Mouse (Mus musculus): ENCODE data around the gene Capsl. TPM values are rescaled to one million over a fixed set of nuclear protein-coding genes. Genes with fewer than 3 reads are reported as not detected.

The Capsl gene
- 0.68 and 1.0 TPM in 2 replicates for polyA plus RNA-seq (2015; fragmentation: Nextera tagmentation; extraction: Ambion mirVana)

DNA sequence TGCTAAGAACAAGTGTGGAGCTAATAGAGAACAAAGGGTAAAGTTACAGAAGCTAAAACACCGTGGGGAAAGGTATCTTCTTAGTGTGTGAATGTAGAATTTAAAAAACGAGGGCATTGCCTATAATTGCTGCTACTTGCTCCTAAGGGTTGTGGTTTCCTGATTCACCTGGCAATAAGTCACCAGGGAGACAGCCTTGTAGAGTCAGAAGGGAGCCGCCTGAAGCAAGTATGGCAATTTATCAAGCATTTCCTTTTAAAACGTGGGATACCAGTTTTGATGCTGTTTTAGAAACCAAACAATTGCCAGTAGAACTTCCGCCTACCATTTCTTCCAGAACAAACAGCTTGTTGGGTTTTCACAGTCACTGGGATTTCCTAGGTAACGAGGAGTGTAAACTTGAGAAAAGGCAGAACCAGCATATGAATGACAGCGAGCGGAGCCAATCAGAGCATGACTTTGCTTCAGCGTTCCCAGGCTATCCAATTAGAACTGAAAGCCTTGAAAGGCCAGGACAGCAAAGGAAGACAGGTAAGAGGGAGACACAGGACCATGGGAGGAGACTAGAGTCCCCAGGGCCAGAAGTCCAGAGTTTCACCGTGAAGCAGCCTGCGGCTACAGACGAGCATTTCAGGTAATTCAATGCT is at the start of gene Capsl:
Gene Capsl, plus strand, starts transcription at position 495 of the 647 bp plus-strand sequence.
- Histone ChIP-seq H3K4me2 (ENCODE audit: low read depth, low read length) (peak within 1 kb of the TSS; percentile 13; the same call in 1 of the 2 replicates), H3K9me3 (replicated peaks; ENCODE audit: control insufficient read depth, low read length) (no peaks in the 10 kb centered on the region), H3K4me3 (ENCODE audit: low read depth, low read length) (no peak within 1 kb of the TSS)

DNA sequence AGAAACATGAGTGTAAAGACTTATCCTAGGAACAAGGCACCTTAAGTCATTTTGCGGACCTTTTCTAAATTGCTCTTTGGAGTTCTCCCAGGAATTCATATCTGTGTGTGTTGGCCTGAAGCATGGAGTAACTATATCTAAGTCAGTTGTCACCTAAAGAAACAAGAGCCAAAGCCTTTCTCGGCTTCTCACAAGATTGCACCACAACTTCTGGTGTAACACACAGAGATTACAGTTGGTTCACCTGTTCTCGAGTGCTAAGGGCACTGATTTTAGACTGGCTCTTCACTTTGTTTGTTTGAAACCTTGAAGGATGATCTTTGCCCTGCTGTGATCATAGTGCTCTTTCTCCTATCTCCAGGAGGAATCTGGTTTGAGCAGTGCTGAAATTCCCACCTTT is 26.4 kb upstream of the Capsl start:
- no peaks in the 10 kb centered on the region for H3K27me3 ChIP-seq (ENCODE audit: control insufficient read depth, insufficient read depth, low read depth, low read length)
- no peak overlapping the region for H3K27ac ChIP-seq (ENCODE audit: low read length)
- no peak overlapping the region for H3K4me2 ChIP-seq (ENCODE audit: low read depth, low read length)
- H3K4me3 ChIP-seq (ENCODE audit: low read depth, low read length) = no peak overlapping the region
- 62% methylated on average over 3 of the region's 3 CpGs for WGBS (ENCODE audit: insufficient replicate concordance)
- H3K36me3 ChIP-seq (ENCODE audit: control insufficient read depth, insufficient read depth) = no peaks in the 10 kb centered on the region
- no peaks in the 10 kb centered on the region for H3K9me3 ChIP-seq (replicated peaks; ENCODE audit: control insufficient read depth, low read length)
- no peak overlapping the region for H3K9ac ChIP-seq (ENCODE audit: low read depth, low read length)
- no peak for ATAC-seq (ENCODE audit: low read depth)
- H3K4me1 ChIP-seq (ENCODE audit: control insufficient read depth, low read depth, low read length) = no peaks in the 10 kb centered on the region

More for the DNA sequence above, at the start of gene Capsl:
- no peaks in the 10 kb centered on the region for H3K4me1 ChIP-seq (ENCODE audit: control insufficient read depth, low read depth, low read length)
- no peak within 1 kb of the TSS for H3K9ac ChIP-seq (ENCODE audit: low read depth, low read length)
- no peaks in the 10 kb centered on the region for H3K36me3 ChIP-seq (ENCODE audit: control insufficient read depth, insufficient read depth)
- H3K27me3 ChIP-seq (ENCODE audit: control insufficient read depth, insufficient read depth, low read depth, low read length) = no peaks in the 10 kb centered on the region
- H3K27ac ChIP-seq (ENCODE audit: low read length) = no peak within 1 kb of the TSS
- WGBS (ENCODE audit: insufficient replicate concordance) = 39% methylated on average over 12 of the region's 12 CpGs
- peak; percentile 84 for ATAC-seq (ENCODE audit: low read depth)

DNA sequence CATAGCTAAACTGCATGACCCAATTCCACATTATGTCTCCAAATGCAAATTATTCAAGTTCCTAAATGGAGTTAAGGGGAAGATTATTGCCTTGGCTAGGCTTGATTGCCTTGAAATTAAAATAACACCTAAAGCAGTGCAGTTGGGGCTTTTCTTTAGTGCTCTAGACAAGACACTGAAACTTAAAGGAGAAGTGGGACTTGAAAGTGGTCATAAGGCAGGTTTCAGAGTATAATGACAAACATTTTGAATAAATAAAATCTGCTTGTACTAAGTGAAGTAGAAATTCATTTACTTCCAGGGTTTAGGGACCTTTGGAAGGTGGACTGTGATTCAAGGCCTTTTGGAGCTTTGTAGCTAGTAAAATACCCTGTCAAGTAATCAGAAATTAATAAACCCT is 14.7 kb upstream of the Capsl start:
- Histone ChIP-seq H3K4me1 (ENCODE audit: control insufficient read depth, low read depth, low read length) (no peaks in the 10 kb centered on the region), H3K4me2 (ENCODE audit: low read depth, low read length) (no peak overlapping the region), H3K27me3 (ENCODE audit: control insufficient read depth, insufficient read depth, low read depth, low read length) (no peaks in the 10 kb centered on the region), H3K9ac (ENCODE audit: low read depth, low read length) (no peak overlapping the region), H3K4me3 (ENCODE audit: low read depth, low read length) (no peak overlapping the region), H3K27ac (ENCODE audit: low read length) (no peak overlapping the region), H3K36me3 (ENCODE audit: control insufficient read depth, insufficient read depth) (no peaks in the 10 kb centered on the region), H3K9me3 (replicated peaks; ENCODE audit: control insufficient read depth, low read length) (no peaks in the 10 kb centered on the region)
- ATAC-seq (ENCODE audit: low read depth) = no peak

DNA sequence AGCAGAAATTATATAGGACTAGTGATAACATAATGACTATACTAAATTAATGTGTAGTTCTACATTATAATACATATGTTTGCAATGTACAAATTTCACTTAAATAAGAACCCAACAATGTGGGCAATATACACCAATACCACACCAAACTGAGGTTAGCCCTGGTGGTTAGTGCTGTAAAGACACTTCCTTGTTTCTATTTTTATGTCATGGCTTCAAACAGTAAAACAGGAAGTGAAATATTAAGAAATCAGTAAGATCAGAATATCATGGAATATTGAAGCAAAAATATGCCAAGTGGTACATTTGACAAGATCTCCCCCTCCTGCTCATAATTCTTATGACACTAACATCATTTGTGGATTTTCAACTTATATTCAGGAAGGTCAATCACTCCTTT is 8.0 kb upstream of the Capsl start:
- no peak for ATAC-seq (ENCODE audit: low read depth)
- no peak overlapping the region for H3K9ac ChIP-seq (ENCODE audit: low read depth, low read length)
- no peak overlapping the region for H3K4me2 ChIP-seq (ENCODE audit: low read depth, low read length)
- no peaks in the 10 kb centered on the region for H3K27me3 ChIP-seq (ENCODE audit: control insufficient read depth, insufficient read depth, low read depth, low read length)
- no peaks in the 10 kb centered on the region for H3K4me1 ChIP-seq (ENCODE audit: control insufficient read depth, low read depth, low read length)
- H3K4me3 ChIP-seq (ENCODE audit: low read depth, low read length) = no peak overlapping the region
- H3K9me3 ChIP-seq (replicated peaks; ENCODE audit: control insufficient read depth, low read length) = no peaks in the 10 kb centered on the region
- H3K27ac ChIP-seq (ENCODE audit: low read length) = no peak overlapping the region
- H3K36me3 ChIP-seq (ENCODE audit: control insufficient read depth, insufficient read depth) = no peaks in the 10 kb centered on the region

DNA sequence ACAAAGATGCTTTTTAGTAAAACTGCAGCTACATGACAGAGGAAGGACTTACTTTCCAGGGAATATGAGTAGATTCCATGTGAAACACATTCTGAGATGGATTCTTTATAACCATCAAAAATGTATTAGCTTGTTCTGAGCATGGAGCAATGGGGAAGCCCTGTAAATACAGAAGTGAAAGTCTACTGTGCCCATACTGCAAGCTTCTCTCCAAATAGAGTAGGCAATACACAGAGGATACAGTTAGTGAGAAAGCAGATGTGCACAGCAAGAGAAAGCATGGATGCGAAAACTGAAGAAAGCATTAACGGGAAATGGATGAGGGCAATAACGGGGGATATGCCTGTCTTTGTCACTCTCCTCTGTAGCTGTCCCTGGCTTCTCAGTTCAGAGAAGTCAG is 6.0 kb upstream of the Capsl start:
- H3K4me3 ChIP-seq (ENCODE audit: low read depth, low read length) = no peak overlapping the region
- 60% methylated on average over 3 of the region's 3 CpGs for WGBS (ENCODE audit: insufficient replicate concordance)
- H3K4me1 ChIP-seq (ENCODE audit: control insufficient read depth, low read depth, low read length) = no peaks in the 10 kb centered on the region
- H3K4me2 ChIP-seq (ENCODE audit: low read depth, low read length) = no peak overlapping the region
- no peaks in the 10 kb centered on the region for H3K9me3 ChIP-seq (replicated peaks; ENCODE audit: control insufficient read depth, low read length)
- no peak overlapping the region for H3K9ac ChIP-seq (ENCODE audit: low read depth, low read length)
- H3K27ac ChIP-seq (ENCODE audit: low read length) = no peak overlapping the region
- H3K36me3 ChIP-seq (ENCODE audit: control insufficient read depth, insufficient read depth) = no peaks in the 10 kb centered on the region
- no peak for ATAC-seq (ENCODE audit: low read depth)
- no peaks in the 10 kb centered on the region for H3K27me3 ChIP-seq (ENCODE audit: control insufficient read depth, insufficient read depth, low read depth, low read length)

DNA sequence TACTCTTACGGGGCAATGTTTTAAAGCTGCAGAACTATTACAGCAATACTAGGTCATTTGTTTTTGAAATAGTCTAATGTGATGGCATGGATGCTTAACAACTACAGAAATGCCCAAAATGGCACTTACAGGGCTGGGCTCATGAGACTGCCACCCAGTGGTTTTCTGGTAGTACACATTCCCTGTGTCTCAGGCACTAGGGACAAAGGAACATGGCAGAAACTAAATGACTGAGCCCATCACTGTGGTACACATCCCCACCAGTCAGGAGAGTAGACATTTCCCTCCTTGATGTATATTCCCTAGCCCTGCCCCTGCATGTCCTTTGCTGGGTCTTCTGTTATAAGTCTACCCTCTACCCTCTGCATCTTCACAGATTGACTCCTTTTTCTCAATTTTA is 16.2 kb downstream of the Capsl start:
- whole genome bisulfite sequencing (ENCODE audit: insufficient replicate concordance) = 46% methylated on average over 1 of the region's 1 CpGs
- Histone ChIP-seq H3K27ac (ENCODE audit: low read length) (no peak overlapping the region), H3K9ac (ENCODE audit: low read depth, low read length) (no peak overlapping the region), H3K27me3 (ENCODE audit: control insufficient read depth, insufficient read depth, low read depth, low read length) (no peaks in the 10 kb centered on the region), H3K36me3 (ENCODE audit: control insufficient read depth, insufficient read depth) (no peaks in the 10 kb centered on the region), H3K4me1 (ENCODE audit: control insufficient read depth, low read depth, low read length) (no peaks in the 10 kb centered on the region), H3K4me2 (ENCODE audit: low read depth, low read length) (no peak overlapping the region), H3K4me3 (ENCODE audit: low read depth, low read length) (no peak overlapping the region), H3K9me3 (replicated peaks; ENCODE audit: control insufficient read depth, low read length) (no peaks in the 10 kb centered on the region)
- ATAC-seq (ENCODE audit: low read depth) = no peak

DNA sequence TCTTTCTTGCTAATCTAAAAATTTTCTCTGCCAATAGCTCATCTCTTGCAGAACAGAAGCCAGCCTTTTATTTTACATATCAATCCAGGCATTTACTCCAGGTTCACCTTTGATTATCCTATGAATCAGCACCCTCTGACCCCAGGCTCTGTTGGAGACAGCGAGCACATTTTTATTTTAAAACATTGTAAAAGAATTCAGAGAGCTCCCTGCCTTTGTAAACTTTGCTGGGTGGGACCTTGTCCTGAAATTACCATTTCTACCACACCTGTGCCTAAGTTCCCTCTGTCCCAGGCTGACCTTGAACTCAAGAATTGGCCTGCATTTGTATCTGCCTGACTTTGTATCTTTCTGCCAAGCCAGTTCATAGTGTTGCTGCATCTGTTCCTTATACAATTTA is 17.0 kb downstream of the Capsl start:
- 49% methylated on average over 1 of the region's 1 CpGs for WGBS (ENCODE audit: insufficient replicate concordance)
- Histone ChIP-seq H3K4me3 (ENCODE audit: low read depth, low read length) (no peak overlapping the region), H3K27ac (ENCODE audit: low read length) (no peak overlapping the region), H3K9me3 (replicated peaks; ENCODE audit: control insufficient read depth, low read length) (no peaks in the 10 kb centered on the region), H3K4me1 (ENCODE audit: control insufficient read depth, low read depth, low read length) (no peaks in the 10 kb centered on the region), H3K27me3 (ENCODE audit: control insufficient read depth, insufficient read depth, low read depth, low read length) (no peaks in the 10 kb centered on the region), H3K9ac (ENCODE audit: low read depth, low read length) (no peak overlapping the region), H3K4me2 (ENCODE audit: low read depth, low read length) (no peak overlapping the region), H3K36me3 (ENCODE audit: control insufficient read depth, insufficient read depth) (no peaks in the 10 kb centered on the region)
- ATAC-seq (ENCODE audit: low read depth) = no peak

DNA sequence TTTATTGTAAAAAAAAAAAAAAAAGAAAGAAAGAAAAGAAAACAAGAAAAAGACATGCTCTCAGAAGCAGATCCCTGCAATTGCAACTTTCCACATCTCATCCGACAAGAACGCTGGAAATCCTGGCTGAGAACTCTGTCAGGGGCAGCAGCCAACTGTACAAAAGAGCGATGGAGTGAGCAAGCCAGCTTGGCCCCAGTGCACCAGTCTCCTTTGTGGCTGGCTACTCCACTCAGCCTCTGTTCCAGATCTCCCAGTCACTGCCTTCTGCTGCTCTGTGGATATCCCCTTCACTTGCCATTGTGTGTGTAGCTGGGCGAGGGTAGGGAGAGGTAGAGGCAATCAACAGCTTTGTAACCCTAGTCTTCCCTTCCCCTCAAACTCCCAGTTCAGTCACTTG is 18.4 kb downstream of the Capsl start:
- Histone ChIP-seq H3K9me3 (replicated peaks; ENCODE audit: control insufficient read depth, low read length) (no peaks in the 10 kb centered on the region), H3K27ac (ENCODE audit: low read length) (no peak overlapping the region), H3K9ac (ENCODE audit: low read depth, low read length) (no peak overlapping the region), H3K4me3 (ENCODE audit: low read depth, low read length) (no peak overlapping the region), H3K36me3 (ENCODE audit: control insufficient read depth, insufficient read depth) (no peaks in the 10 kb centered on the region), H3K27me3 (ENCODE audit: control insufficient read depth, insufficient read depth, low read depth, low read length) (no peaks in the 10 kb centered on the region), H3K4me1 (ENCODE audit: control insufficient read depth, low read depth, low read length) (no peaks in the 10 kb centered on the region), H3K4me2 (ENCODE audit: low read depth, low read length) (no peak overlapping the region)
- no peak for ATAC-seq (ENCODE audit: low read depth)
- WGBS (ENCODE audit: insufficient replicate concordance) = 63% methylated on average over 4 of the region's 4 CpGs

DNA sequence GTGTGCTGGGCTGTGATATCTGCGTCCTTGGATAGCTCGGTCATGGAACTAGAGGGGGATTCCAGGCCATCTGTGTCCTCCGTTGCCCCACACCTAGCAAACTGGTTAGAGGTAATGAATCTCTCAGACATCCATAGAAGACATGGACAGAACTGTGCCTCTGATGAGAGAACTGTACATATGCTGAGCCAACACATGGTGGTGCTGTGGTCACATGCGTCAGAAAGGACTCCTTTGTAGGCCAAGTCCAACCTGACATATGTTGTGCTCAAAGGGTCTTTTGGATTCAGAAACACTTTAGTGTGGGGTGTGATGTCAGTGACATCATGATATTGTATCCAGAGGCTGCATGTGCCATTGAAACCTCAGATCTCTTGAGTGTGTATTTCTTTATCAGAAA is 19.4 kb downstream of the Capsl start:
- H3K27ac ChIP-seq (ENCODE audit: low read length) = no peak overlapping the region
- 37% methylated on average over 4 of the region's 4 CpGs for WGBS (ENCODE audit: insufficient replicate concordance)

More for the DNA sequence above, 19.4 kb downstream of the Capsl start:
- Histone ChIP-seq H3K27me3 (ENCODE audit: control insufficient read depth, insufficient read depth, low read depth, low read length) (no peaks in the 10 kb centered on the region), H3K36me3 (ENCODE audit: control insufficient read depth, insufficient read depth) (no peaks in the 10 kb centered on the region), H3K9ac (ENCODE audit: low read depth, low read length) (no peak overlapping the region), H3K4me3 (ENCODE audit: low read depth, low read length) (no peak overlapping the region), H3K4me2 (ENCODE audit: low read depth, low read length) (no peak overlapping the region), H3K9me3 (replicated peaks; ENCODE audit: control insufficient read depth, low read length) (no peaks in the 10 kb centered on the region), H3K4me1 (ENCODE audit: control insufficient read depth, low read depth, low read length) (no peaks in the 10 kb centered on the region)
- peak; percentile 70 for ATAC-seq (ENCODE audit: low read depth)

All from liver, embryonic 16.5 days (tissue).